Mouse (Mus musculus) hindbrain, embryonic 15.5 days (tissue): ENCODE measurements around the gene Fignl2. TPM values are rescaled to one million over a fixed set of nuclear protein-coding genes. Genes with fewer than 3 reads are reported as not detected.
A peak's percentile ranks its signal among the peaks of the same experiment; 100 is the strongest.
"Not testable (repeated sequence)": the region's sequence is repeated elsewhere in the genome, so short reads cannot be mapped to it uniquely, and the experiment has no call there.

Experiments used
- ATAC-seq: fragments of 200-750 bp; cut with Nextera tagmentation; 2 replicates; pipeline ENCODE4 v1.8.0; 2017; ENCODE audit warnings: low read depth, moderate number of reproducible peaks, moderate TSS enrichment; ENCODE audit not compliant: low FRiP score
- H3K27ac ChIP-seq: fragments of 300-500 bp; sonication (generic); replicated peaks from 2 replicates; pipeline ENCODE4 v1.5.1; 2015; ENCODE audit warnings: mild to moderate bottlenecking, inconsistent platforms
- H3K27me3 ChIP-seq: fragments of 300-500 bp; sonication (generic); 2 replicates; pipeline ENCODE4 v1.6.1; 2015; ENCODE audit warnings: control low read depth, inconsistent platforms
- H3K36me3 ChIP-seq: fragments of 300-500 bp; sonication (generic); 2 replicates; pipeline ENCODE4 v1.6.1; 2015; ENCODE audit warnings: control low read depth, inconsistent platforms
- H3K4me1 ChIP-seq: fragments of 300-500 bp; sonication (generic); replicated peaks from 2 replicates; pipeline ENCODE4 v1.6.1; 2015; ENCODE audit warnings: control low read depth, inconsistent platforms
- H3K4me2 ChIP-seq: fragments of 300-500 bp; sonication (generic); 2 replicates; pipeline ENCODE4 v1.6.1; 2015; ENCODE audit warnings: moderate library complexity, mild to moderate bottlenecking, inconsistent platforms
- H3K4me3 ChIP-seq: fragments of 300-500 bp; sonication (generic); 2 replicates; pipeline ENCODE4 v1.5.1; 2015; ENCODE audit warnings: mild to moderate bottlenecking, inconsistent platforms
- H3K9ac ChIP-seq: fragments of 300-500 bp; sonication (generic); 2 replicates; pipeline ENCODE4 v1.6.1; 2015; ENCODE audit warnings: inconsistent platforms
- H3K9me3 ChIP-seq: fragments of 300-500 bp; sonication (generic); 2 replicates; pipeline ENCODE4 v1.6.1; 2016; ENCODE audit warnings: control low read depth, inconsistent platforms
- WGBS: fragments of 180-500 bp; shearing (Covaris S2); methylation state at CpG from one replicate; pipeline ENCODE4 v1.1.7; 2015; 5-methylcytosine and 5-hydroxymethylcytosine counted together
- polyA plus RNA-seq: library from polyadenylated mRNA; unstranded; fragments of >200 nt; fragmentation: Nextera tagmentation; extraction: Ambion mirVana; gene quantifications from 2 replicates; pipeline ENCODE4 v1.2.1, GENCODE M21; 2015

The Fignl2 gene
- 0.09 and 0.10 TPM in 2 replicates for polyA plus RNA-seq

DNA sequence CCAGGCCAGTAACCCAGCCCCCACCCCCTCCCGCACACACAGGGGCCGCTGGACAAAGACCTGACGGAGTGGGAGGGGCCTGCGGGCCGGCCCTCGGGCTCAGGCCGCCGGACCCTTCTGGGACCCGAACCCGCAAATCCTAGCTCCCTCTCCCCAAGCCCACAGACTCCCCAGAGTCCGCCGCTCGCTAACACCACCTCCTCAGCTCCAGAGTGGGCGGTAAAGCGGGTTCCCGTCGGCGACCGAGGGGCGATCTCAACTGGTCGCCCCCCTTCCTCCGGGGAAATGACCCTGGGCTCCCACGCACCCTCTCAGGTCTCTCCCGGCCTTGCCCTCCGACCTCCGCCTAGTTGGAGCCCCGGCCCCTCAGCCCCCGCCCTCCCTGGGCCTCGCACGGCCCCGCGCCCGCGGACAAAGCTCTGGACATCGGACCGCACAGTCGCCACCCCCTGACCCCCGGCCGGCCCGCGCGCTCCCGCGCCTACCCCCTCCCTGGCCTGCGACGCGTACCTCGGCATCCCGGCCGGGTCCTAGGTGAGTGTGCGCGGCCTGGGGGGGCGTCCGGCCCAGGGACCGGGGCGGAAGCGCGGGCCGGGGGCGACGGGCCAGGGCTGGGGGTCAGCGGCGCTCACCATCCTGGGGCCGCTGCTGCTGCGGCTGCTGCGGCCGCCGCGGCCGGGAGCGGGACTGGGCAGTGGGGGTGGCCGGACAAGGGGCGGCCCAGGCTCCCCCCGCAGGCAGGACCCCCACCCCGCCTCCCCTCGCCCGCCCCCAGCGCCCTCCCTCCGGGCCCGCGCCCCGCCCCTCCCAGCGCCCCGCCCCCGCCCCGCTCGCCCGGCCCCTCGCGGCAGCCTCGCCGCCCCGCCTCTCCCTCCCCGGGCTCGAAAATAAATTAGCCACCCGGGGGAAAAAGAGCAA is at the start of gene Fignl2:
Gene Fignl2, minus strand, starts transcription at position 755 of the 918 bp plus-strand sequence.
- no peaks in the 10 kb centered on the region for H3K27me3 ChIP-seq
- H3K27ac ChIP-seq = peak within 1 kb of the TSS; percentile 65
- ATAC-seq = 0 out of 2 replicates have a peak, but pooled peaks have one; percentile 16
- H3K9me3 ChIP-seq = no peaks in the 10 kb centered on the region
- H3K36me3 ChIP-seq = no peaks in the 10 kb centered on the region
- peaks cover 37% of the 10 kb centered on the region for H3K4me1 ChIP-seq
- peak within 1 kb of the TSS; percentile 68 for H3K4me3 ChIP-seq
- H3K9ac ChIP-seq = peak within 1 kb of the TSS; percentile 70
- under 1% methylated on average over 39 of the region's 96 CpGs for WGBS
- H3K4me2 ChIP-seq = peak within 1 kb of the TSS; percentile 89

DNA sequence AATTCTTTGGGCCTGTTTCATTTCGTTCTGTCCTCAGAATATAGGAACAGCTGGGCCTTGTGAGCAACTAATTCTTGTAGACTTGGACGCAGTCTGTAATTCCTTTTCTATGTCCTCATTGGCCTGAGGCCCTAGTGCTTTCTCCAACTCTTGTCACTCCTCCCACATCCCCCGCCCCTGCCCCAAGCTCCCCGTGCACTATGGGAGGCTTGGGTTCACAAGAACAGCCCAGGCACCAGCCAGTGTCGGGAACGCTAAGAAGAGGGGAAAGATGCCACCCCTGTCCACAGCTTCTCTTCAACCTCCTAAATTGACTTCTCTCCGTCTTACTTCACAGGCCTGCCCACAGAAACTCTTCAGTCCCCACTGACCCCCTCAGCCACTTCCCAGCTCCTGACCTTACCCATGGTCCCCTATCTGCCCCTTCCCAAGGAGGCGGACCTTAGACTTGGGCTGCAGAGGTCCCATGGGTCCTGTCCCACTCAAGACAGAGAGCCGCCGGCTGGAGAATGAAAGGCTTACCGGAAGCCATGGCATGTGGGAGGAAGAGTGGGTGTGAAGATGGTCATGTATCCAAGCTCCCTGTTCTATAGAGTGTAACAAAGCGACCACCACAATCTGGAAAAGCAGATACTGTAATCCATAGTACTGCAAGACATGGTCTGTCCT is 48.6 kb upstream of the Fignl2 start:
- Histone ChIP-seq H3K9ac (no peak overlapping the region), H3K9me3 (no peaks in the 10 kb centered on the region), H3K4me1 (peaks cover 9% of the 10 kb centered on the region; the same call in 1 of the 2 replicates), H3K4me2 (no peak overlapping the region), H3K36me3 (no peaks in the 10 kb centered on the region), H3K27me3 (peaks cover 37% of the 10 kb centered on the region), H3K4me3 (no peak overlapping the region), H3K27ac (no peak overlapping the region)
- WGBS = 80% methylated on average over 12 of the region's 12 CpGs
- ATAC-seq = no peak

DNA sequence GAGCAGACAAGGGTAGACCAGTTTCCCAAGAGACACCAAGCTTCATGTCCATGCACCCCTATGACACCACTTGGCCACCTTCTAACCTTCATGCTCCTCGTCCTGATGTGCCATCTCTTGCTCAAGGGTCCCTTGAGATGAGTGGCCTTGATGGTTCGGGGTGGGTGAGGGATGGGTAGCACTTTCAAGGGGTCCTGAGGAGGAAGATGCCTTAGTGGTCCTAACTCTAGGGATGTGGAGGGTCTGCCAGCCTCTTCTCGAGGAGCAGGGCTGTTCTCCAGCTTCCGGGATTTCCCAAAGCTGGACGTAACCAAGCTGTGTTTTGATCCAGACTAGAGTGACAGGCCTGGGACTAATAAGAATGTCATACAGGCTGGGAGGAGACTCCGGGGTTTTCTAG is 47.2 kb upstream of the Fignl2 start:
- no peak overlapping the region for H3K9ac ChIP-seq
- peaks cover 28% of the 10 kb centered on the region for H3K27me3 ChIP-seq
- no peaks in the 10 kb centered on the region for H3K36me3 ChIP-seq
- H3K27ac ChIP-seq = no peak overlapping the region
- H3K4me3 ChIP-seq = no peak overlapping the region
- peaks cover 9% of the 10 kb centered on the region; the same call in 1 of the 2 replicates for H3K4me1 ChIP-seq
- no peak overlapping the region for H3K4me2 ChIP-seq
- no peaks in the 10 kb centered on the region for H3K9me3 ChIP-seq
- WGBS = 91% methylated on average over 6 of the region's 6 CpGs
- ATAC-seq = no peak

DNA sequence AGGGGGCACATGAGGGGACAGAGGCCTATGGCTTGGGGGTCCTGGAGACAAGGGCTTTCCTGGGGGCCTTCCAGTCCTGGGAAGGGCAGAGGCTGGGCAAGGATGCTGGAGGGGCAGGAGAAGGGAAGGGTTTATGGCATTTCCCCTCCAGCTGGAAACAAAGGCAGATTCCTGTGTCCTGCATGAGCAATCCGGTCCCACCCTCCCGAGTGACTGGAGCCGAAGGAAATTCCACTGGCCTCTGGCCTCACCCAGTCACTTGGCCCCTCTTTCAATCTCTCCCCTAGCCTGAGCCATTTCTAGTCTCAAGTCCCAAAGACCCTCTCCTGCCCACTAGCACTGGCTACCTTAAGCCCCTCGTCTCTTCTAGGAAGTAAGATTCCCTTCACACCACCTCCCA is 44.8 kb upstream of the Fignl2 start:
- no peaks in the 10 kb centered on the region for H3K36me3 ChIP-seq
- no peak overlapping the region for H3K9ac ChIP-seq
- no peak overlapping the region for H3K4me3 ChIP-seq
- 54% methylated on average over 4 of the region's 4 CpGs for WGBS
- H3K27me3 ChIP-seq = peaks cover 8% of the 10 kb centered on the region
- H3K4me1 ChIP-seq = peaks cover under 1% of the 10 kb centered on the region; the same call in 1 of the 2 replicates
- no peak for ATAC-seq
- H3K9me3 ChIP-seq = no peaks in the 10 kb centered on the region
- no peak overlapping the region for H3K4me2 ChIP-seq
- H3K27ac ChIP-seq = no peak overlapping the region

DNA sequence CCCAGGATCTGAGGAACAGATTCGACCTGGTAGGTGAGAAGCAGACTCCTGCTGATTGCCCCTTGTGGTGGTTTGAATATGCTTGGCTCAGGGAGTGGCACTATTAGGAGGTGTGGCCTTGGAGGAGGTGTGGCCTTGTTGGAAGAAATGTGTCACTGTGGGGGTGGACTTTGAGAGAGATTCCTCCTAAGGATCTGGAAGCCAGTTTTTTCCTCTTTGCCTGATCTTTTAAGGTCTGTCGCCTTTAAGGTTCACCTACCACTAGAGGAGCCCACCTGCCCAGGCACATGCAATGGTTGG is 43.9 kb upstream of the Fignl2 start:
- Histone ChIP-seq H3K9ac (no peak overlapping the region), H3K27ac (no peak overlapping the region), H3K27me3 (no peaks in the 10 kb centered on the region), H3K36me3 (no peaks in the 10 kb centered on the region), H3K9me3 (no peaks in the 10 kb centered on the region), H3K4me1 (no peaks in the 10 kb centered on the region), H3K4me3 (no peak overlapping the region), H3K4me2 (no peak overlapping the region)
- no peak for ATAC-seq
- 26% methylated on average over 2 of the region's 2 CpGs for WGBS

DNA sequence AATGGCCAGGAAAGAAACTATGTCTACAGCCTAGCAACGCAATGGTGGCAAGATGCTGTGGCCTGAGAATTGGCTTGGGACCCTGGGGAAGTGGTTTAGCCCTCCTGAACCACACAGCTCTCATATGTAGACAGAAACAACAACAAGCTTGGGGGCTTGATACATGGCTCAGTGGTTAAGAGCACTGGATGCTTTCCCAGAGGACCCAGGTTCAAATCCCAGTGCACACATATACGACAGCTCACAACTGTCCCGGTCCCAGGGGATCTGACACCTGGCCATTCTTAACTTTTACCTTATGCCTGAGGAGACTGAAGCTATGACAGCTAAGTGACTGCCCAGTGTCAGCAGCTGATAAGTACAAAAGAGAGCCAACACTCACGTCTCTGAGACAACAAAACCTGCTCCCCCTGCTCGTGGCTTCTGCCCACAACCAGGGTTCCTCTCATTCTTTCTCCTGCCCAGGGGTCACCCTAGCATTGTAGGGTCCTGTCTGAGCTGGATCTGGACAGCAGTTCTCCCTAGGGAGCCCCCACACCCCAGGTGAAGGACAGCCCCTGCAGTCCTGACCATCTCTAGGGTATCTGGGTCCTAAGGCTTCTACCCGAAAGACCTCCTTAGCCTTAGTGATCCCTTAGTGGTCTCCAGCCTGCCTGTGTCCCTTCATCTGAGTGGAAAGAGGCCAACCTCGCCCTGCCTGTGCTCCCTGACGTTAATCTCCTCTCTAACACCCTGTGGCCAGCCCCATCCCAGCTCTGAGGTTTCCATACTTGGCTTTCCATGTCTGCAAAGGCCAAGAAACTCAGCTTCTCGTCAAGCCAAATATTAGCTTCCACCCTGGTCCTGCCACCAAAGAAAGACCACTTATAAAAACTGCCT is 43.3 kb upstream of the Fignl2 start:
- Histone ChIP-seq H3K4me3 (no peak overlapping the region), H3K36me3 (no peaks in the 10 kb centered on the region), H3K4me2 (no peak overlapping the region), H3K9ac (no peak overlapping the region), H3K27me3 (no peaks in the 10 kb centered on the region), H3K27ac (no peak overlapping the region), H3K9me3 (no peaks in the 10 kb centered on the region), H3K4me1 (no peaks in the 10 kb centered on the region)
- no peak for ATAC-seq
- 75% methylated on average over 9 of the region's 9 CpGs for WGBS

DNA sequence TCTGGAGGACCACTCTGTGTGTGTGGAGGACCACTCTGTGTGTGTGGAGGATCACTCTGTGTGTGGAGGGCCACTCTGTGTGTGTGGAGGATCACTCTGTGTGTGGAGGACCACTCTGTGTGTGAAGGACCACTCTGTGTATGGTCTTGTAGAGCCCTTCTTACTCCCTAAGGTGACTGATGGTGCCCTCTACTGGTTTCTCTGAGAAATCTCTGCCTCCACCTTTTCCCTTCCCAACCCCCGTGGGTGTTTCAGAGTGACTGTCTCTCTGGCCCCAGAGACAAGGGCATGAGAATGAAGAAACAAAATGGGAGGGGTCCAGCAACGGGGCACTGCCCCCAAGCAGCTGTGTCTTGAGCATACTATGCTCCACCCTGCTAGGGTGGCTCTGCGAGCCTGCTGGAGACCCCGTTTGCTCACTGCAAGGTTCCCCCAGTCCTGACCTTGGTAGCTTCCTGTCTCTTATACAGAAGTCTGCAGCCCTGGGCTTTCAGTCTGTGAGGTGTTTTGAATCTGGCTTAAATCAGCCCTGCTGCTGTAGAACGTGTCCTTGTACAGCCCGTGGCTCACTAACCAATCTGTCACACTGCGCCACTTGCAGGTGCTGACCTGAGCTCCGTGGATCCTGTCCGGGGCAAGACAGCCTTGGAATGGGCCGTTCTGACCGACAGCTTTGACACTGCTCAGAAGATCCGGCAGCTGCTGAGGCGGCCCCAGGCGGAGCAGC is 40.2 kb upstream of the Fignl2 start:
- WGBS = 62% methylated on average over 14 of the region's 14 CpGs
- H3K4me2 ChIP-seq = no peak overlapping the region
- H3K4me3 ChIP-seq = no peak overlapping the region
- no peaks in the 10 kb centered on the region for H3K9me3 ChIP-seq
- no peak overlapping the region for H3K9ac ChIP-seq
- no peak for ATAC-seq
- H3K27me3 ChIP-seq = no peaks in the 10 kb centered on the region
- H3K4me1 ChIP-seq = no peaks in the 10 kb centered on the region
- no peak overlapping the region for H3K27ac ChIP-seq
- no peaks in the 10 kb centered on the region for H3K36me3 ChIP-seq

DNA sequence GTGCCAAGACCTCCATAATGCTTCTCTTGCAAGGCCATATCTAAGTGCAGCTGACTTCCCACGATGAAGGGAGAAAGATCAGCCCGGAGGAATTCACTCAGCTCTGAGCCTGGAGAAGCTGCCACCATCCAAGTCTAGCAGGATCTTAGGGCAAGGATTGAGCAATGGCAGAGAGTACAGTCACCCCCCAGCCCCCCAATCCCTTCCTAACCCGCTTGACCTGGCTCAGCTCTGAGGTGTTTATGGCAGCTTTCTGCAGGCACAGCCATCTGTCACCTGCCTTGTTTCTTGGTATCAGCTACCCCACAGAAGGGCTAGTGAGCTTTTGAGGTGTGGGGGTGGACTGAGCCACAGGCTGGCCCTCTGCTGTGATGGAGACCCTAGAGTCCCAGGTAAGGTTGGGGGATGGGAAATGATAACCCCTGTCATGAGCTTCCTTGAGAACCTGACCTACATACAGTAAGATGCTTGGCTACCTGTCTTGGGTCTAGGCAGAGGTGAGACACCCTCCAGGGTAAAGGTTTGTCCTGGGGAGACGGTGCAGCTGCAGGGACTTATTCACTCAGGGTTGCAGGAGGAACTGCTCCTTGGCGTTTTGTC is 37.2 kb upstream of the Fignl2 start, which contains the start of gene Ankrd33:
Gene Ankrd33, plus strand, starts transcription at position 245 of the 600 bp plus-strand sequence.
- 76% methylated on average over 5 of the region's 5 CpGs for WGBS
- Histone ChIP-seq H3K27me3 (no peaks in the 10 kb centered on the region), H3K9me3 (no peaks in the 10 kb centered on the region), H3K4me2 (no peak within 1 kb of the TSS), H3K4me3 (no peak within 1 kb of the TSS), H3K4me1 (no peaks in the 10 kb centered on the region), H3K27ac (no peak within 1 kb of the TSS), H3K36me3 (no peaks in the 10 kb centered on the region), H3K9ac (no peak within 1 kb of the TSS)
- ATAC-seq = no peak

DNA sequence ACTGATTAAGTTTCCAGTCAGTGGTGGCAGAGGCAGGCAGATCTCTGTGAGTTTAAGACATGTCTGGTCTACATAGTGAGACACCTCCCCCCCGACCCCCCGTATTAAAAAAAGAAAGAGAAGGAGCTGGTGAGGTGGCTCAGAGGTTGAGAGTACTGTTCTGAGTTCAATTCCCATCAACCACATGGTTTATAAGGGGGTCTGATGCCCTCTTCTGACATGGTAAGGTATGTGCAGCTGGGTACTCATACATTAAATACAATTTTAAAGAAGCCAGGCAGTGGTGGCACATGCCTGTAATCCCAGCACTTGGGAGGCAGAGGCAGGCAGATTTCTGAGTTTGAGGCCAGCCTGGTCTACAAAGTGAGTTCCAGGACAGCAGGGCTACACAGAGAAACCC is 35.4 kb upstream of the Fignl2 start:
- H3K4me1 ChIP-seq, H3K27me3 ChIP-seq, H3K36me3 ChIP-seq, H3K4me2 ChIP-seq, ATAC-seq, H3K9me3 ChIP-seq, H3K4me3 ChIP-seq, H3K27ac ChIP-seq, H3K9ac ChIP-seq: not testable (repeated sequence)
- 95% methylated on average over 2 of the region's 2 CpGs for WGBS

DNA sequence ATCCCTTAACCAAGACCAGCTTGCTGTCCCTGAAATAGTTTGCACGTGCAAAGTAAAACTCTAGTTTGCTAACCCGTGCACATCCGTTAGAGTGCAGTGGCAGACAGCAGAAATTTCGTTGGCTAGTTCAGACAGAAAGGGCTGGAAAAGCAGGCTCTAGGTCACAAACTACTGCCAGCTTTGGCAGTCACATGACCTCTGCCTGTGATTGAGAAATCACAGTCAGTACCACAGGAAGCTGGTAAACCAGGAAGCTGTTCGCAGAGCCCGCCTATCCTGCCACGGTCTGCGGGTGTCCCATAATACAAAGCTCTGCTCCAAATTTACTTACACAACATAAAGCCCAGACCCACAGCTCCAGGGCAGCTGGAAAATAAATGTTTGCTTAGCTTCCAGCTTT is 34.8 kb upstream of the Fignl2 start:
- H3K27me3 ChIP-seq = no peaks in the 10 kb centered on the region
- no peak overlapping the region for H3K4me3 ChIP-seq
- no peak overlapping the region for H3K27ac ChIP-seq
- H3K4me2 ChIP-seq = no peak overlapping the region
- H3K36me3 ChIP-seq = no peaks in the 10 kb centered on the region
- 80% methylated on average over 8 of the region's 8 CpGs for WGBS
- no peak for ATAC-seq
- no peaks in the 10 kb centered on the region for H3K4me1 ChIP-seq
- H3K9me3 ChIP-seq = no peaks in the 10 kb centered on the region
- H3K9ac ChIP-seq = no peak overlapping the region
